ENCODE assay signal across 9 mouse cellular contexts in the genomic region with DNA sequence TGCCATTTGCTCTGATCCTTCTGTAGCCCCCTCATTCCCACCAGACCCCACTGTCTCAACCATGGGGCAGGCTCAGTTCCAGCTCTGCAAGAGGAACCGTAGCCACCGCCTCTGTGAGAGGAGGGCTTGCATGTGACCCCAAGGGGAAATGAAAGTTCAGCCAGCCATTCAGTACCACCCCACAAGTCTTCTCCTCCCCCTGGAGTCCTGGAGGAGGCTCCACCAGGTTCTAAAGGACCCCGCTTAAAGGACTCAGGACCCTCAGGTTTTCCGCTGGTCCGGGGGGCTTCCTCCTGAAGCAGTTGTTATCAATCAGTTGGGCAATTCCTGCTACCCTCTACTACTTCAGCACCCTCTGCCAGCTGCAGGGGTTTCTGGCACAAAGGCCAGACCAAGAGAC. TPM values are rescaled to one million over a fixed set of nuclear protein-coding genes. Genes with fewer than 3 reads are reported as not detected.
DNase-seq lines count a peak whose midpoint lies in the region; ATAC-seq lines count a peak whose summit lies in the region.
"Had no signal": no experiment of that assay in that cellular context is flagged by ENCODE, and none has a peak within 500 bp of the region (broad histone marks: within the 10 kb centered on the region; RNA-seq: fewer than 3 reads in every experiment).

No protein-coding gene starts in this region.

- H3K36me3 ChIP-seq in erythroblast, embryonic 14.5 days (ENCODE audit: control insufficient read depth) = no peaks in the 10 kb centered on the region
- no peaks in the 10 kb centered on the region for H3K36me3 ChIP-seq in forebrain, embryonic 15.5 days
- peaks cover 94% of the 10 kb centered on the region for H3K36me3 ChIP-seq in megakaryocyte, embryonic 14.5 days (replicated peaks; ENCODE audit: low read length)
- H3K36me3 ChIP-seq: neural tube, embryonic 12.5 days had no signal

- no peaks in the 10 kb centered on the region for H3K9me3 ChIP-seq in erythroblast, embryonic 14.5 days (ENCODE audit: control insufficient read depth, low read length)
- H3K9me3 ChIP-seq in forebrain, embryonic 15.5 days = no peaks in the 10 kb centered on the region
- no peaks in the 10 kb centered on the region for H3K9me3 ChIP-seq in megakaryocyte, embryonic 14.5 days
- H3K9me3 ChIP-seq: neural tube, embryonic 12.5 days had no signal

- H3K27me3 ChIP-seq in erythroblast, embryonic 14.5 days (ENCODE audit: control insufficient read depth) = peaks cover 17% of the 10 kb centered on the region
- peaks cover under 1% of the 10 kb centered on the region; the same call in 1 of the 2 replicates for H3K27me3 ChIP-seq in forebrain, embryonic 15.5 days
- H3K27me3 ChIP-seq in megakaryocyte, embryonic 14.5 days (replicated peaks) = no peaks in the 10 kb centered on the region

- ATAC-seq in erythroblast, adult 5-6 weeks (replicated peaks; ENCODE audit: low FRiP score, poor library complexity, severe bottlenecking) = no peak
- ATAC-seq in forebrain, embryonic 15.5 days (replicated peaks) = 0 out of 2 replicates have a peak, but pooled peaks have one; percentile 6

- DNase-seq in A20 (ENCODE audit: low read depth, low spot score) = peak; percentile 88
- no peak for DNase-seq in adrenal gland, postnatal 14 days
- no peak for DNase-seq in adrenal gland, adult 18-20 months (ENCODE audit: low spot score in 2 of 2)
- DNase-seq in gastrocnemius, adult 18-20 months (ENCODE audit: low spot score) = no peak

- no peak overlapping the region for H3K9ac ChIP-seq in forebrain, embryonic 15.5 days (replicated peaks)
- H3K9ac ChIP-seq: neural tube, embryonic 12.5 days had no signal

- 51% methylated on average over 5 of the region's 5 CpGs for WGBS in forebrain, embryonic 15.5 days

- no peak overlapping the region for H3K4me2 ChIP-seq in forebrain, embryonic 15.5 days (replicated peaks)
- H3K4me2 ChIP-seq: neural tube, embryonic 12.5 days had no signal

- H3K4me3 ChIP-seq in erythroblast, embryonic 14.5 days (replicated peaks) = peak overlapping the region; percentile 1
- no peak overlapping the region for H3K4me3 ChIP-seq in forebrain, embryonic 15.5 days
- peak overlapping the region; percentile 33 for H3K4me3 ChIP-seq in megakaryocyte, embryonic 14.5 days (replicated peaks)
- H3K4me3 ChIP-seq: neural tube, embryonic 12.5 days had no signal

- no peak overlapping the region for H3K27ac ChIP-seq in forebrain, embryonic 15.5 days (replicated peaks)
- H3K27ac ChIP-seq: neural tube, embryonic 12.5 days had no signal

- peaks cover 20% of the 10 kb centered on the region for H3K4me1 ChIP-seq in erythroblast, embryonic 14.5 days (ENCODE audit: control insufficient read depth)
- H3K4me1 ChIP-seq in forebrain, embryonic 15.5 days = peaks cover 13% of the 10 kb centered on the region
- peaks cover 90% of the 10 kb centered on the region for H3K4me1 ChIP-seq in megakaryocyte, embryonic 14.5 days

RNA-seq across cellular contexts. Expression of gene Zfp385a, which starts 6.2 kb away (rescaled TPM):
- polyA plus RNA-seq in erythroblast, embryonic 14.5 days (2012) = 1.6 and 1.7 TPM in 2 replicates
- 2.9 and 5.6 TPM in 2 replicates for total RNA-seq in erythroblast, adult 5-6 weeks (2015; ENCODE audit: low replicate concordance)
- 0.68 and 0.84 TPM in 2 replicates for total RNA-seq in erythroblast, adult 5-6 weeks (2017; ENCODE audit: low replicate concordance)
- polyA plus RNA-seq in forebrain, embryonic 15.5 days (2015; fragmentation: Nextera tagmentation; extraction: Ambion mirVana) = 12.7 and 13.0 TPM in 2 replicates
- polyA plus RNA-seq in megakaryocyte, embryonic 14.5 days (2012; ENCODE audit: insufficient read depth, low replicate concordance) = 1,319 and 2,156 TPM in 2 replicates
- total RNA-seq in adrenal gland, postnatal 14 days (2021) = 18.7 and 19.9 TPM in 2 replicates
- 10 to 100 TPM; 12.4 to 16.9 TPM for total RNA-seq in adrenal gland, adult 18-20 months (2021)
- total RNA-seq in gastrocnemius, adult 18-20 months (2021) = 10 to 100 TPM in 1 of 2 experiments, 1 to 10 TPM in 1; 7.9 to 32.1 TPM

RNA-seq across cellular contexts. Expression of gene Gpr84, which starts 23.3 kb away (rescaled TPM):
- polyA plus RNA-seq in erythroblast, embryonic 14.5 days (2012) = not detected in 2 replicates
- 0.96 and 2.1 TPM in 2 replicates for total RNA-seq in erythroblast, adult 5-6 weeks (2015; ENCODE audit: low replicate concordance)
- total RNA-seq in erythroblast, adult 5-6 weeks (2017; ENCODE audit: low replicate concordance) = 0.70 and 1.3 TPM in 2 replicates
- 0.28 and 0.37 TPM in 2 replicates for polyA plus RNA-seq in forebrain, embryonic 15.5 days (2015; fragmentation: Nextera tagmentation; extraction: Ambion mirVana)
- 1.00 and 1.6 TPM in 2 replicates for polyA plus RNA-seq in megakaryocyte, embryonic 14.5 days (2012; ENCODE audit: insufficient read depth, low replicate concordance)
- not detected in 2 replicates for total RNA-seq in adrenal gland, postnatal 14 days (2021)
- not detected for total RNA-seq in adrenal gland, adult 18-20 months (2021)
- not detected for total RNA-seq in gastrocnemius, adult 18-20 months (2021)

RNA-seq across cellular contexts. Expression of gene Itga5, which starts 32.8 kb away (rescaled TPM):
- polyA plus RNA-seq in erythroblast, embryonic 14.5 days (2012) = 0.11 and 0.13 TPM in 2 replicates
- total RNA-seq in erythroblast, adult 5-6 weeks (2015; ENCODE audit: low replicate concordance) = 2.5 and 7.9 TPM in 2 replicates
- 2.4 TPM in 2 replicates for total RNA-seq in erythroblast, adult 5-6 weeks (2017; ENCODE audit: low replicate concordance)
- polyA plus RNA-seq in forebrain, embryonic 15.5 days (2015; fragmentation: Nextera tagmentation; extraction: Ambion mirVana) = 5.7 and 7.2 TPM in 2 replicates
- 20.5 and 26.4 TPM in 2 replicates for polyA plus RNA-seq in megakaryocyte, embryonic 14.5 days (2012; ENCODE audit: insufficient read depth, low replicate concordance)
- 34.9 and 37.7 TPM in 2 replicates for total RNA-seq in adrenal gland, postnatal 14 days (2021)
- 10 to 100 TPM; 27.1 to 31.7 TPM for total RNA-seq in adrenal gland, adult 18-20 months (2021)
- total RNA-seq in gastrocnemius, adult 18-20 months (2021) = 1 to 10 TPM; 6.5 to 9.1 TPM
